Comparison of ENCODE assay signal across 26 mouse cellular contexts in the genomic region with DNA sequence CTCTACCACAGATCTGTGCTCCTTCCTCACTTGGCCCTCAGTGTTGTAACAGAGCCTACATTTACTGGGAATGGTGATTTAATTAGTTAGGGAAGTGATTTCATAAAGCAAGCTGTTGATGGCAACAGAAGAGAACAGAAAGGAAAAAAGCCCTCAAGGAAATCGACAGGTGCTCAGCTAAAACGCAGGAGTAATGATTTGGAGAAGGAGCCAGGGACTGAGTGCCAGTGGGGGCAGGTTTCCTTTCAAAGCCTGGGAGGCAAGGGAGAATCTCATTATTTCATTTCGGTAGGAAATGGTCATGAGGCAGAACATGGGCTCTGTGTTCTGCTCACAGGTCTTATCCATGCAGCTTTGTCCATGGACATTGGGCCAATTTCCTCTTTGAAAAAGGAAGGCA.
DNase-seq lines count a peak whose midpoint lies in the region; TF ChIP-seq lines count a peak whose summit lies in the region.
"Had no signal": no experiment of that assay in that cellular context is flagged by ENCODE, and none has a peak within 500 bp of the region (broad histone marks: within the 10 kb centered on the region; RNA-seq: fewer than 3 reads in every experiment).

No protein-coding gene starts in this region.

- no peak for TF ChIP-seq CTCF in cerebellum, adult 2 months (IDR thresholded peaks at IDR 0.05; ENCODE audit: borderline replicate concordance, insufficient read depth, low read depth, low read length)
- no peak for TF ChIP-seq CTCF in layer of hippocampus, adult 2 months (conservative IDR thresholded peaks at IDR 0.05)

- 32% methylated on average over 3 of the region's 3 CpGs for WGBS in cerebellum, adult 2 months

- H3K27me3 ChIP-seq in cerebellum, adult 2 months (ENCODE audit: control insufficient read depth, insufficient read depth, low read length), result no peaks in the 10 kb centered on the region
- H3K27me3 ChIP-seq: forebrain, embryonic 13.5 days; heart, embryonic 15.5 days; liver, embryonic 12.5 days; midbrain, embryonic 13.5 days had no signal

- H3K4me3 ChIP-seq in cerebellum, adult 2 months (replicated peaks; ENCODE audit: insufficient read depth, low read depth, low read length), result no peak overlapping the region
- H3K4me3 ChIP-seq in layer of hippocampus, adult 2 months, result no peak overlapping the region
- H3K4me3 ChIP-seq: erythroblast, embryonic 14.5 days; forebrain, embryonic 13.5 days; gastrocnemius, adult 2 months; heart, adult 2 months; heart, embryonic 15.5 days; hindbrain, embryonic 12.5 days; liver, embryonic 12.5 days; megakaryocyte, embryonic 14.5 days; midbrain, embryonic 13.5 days had no signal

- TF ChIP-seq POLR2A in cerebellum, adult 2 months (IDR thresholded peaks at IDR 0.05; ENCODE audit: borderline replicate concordance, insufficient read depth, low read length), result no peak

- peak; percentile 20 to 52 for DNase-seq in cerebellum, adult 2 months
- DNase-seq in cerebellum, adult 11 months, result no peak
- no peak for DNase-seq in layer of hippocampus, adult 2 months (ENCODE audit: low spot score in 2 of 2)
- no peak for DNase-seq in layer of hippocampus, adult 9-10 months (ENCODE audit: low spot score)
- peak; percentile 66 for DNase-seq in brain, adult 2 months (ENCODE audit: low read depth, low spot score)
- DNase-seq in cerebellum, postnatal 10 days, result peak; percentile 50 to 51
- no peak for DNase-seq in embryo, embryonic 11 days
- DNase-seq: adrenal gland, postnatal 14 days; gastrocnemius, adult 2 months; gastrocnemius, postnatal 36 days; heart, adult 2 months; kidney, adult 9 months; kidney, postnatal 14 days; left cerebral cortex, postnatal 4 days; liver, postnatal 0 days; lung, postnatal 4 days; thymus, adult 2 months; thymus, postnatal 36 days had no signal

- H3K4me1 ChIP-seq in cerebellum, adult 2 months (ENCODE audit: control insufficient read depth, insufficient read depth, low read length), result peaks cover 4% of the 10 kb centered on the region; the same call in 1 of the 2 replicates
- H3K4me1 ChIP-seq: heart, embryonic 15.5 days; hindbrain, embryonic 12.5 days; liver, embryonic 12.5 days had no signal

- no peak overlapping the region for H3K27ac ChIP-seq in cerebellum, adult 2 months (ENCODE audit: insufficient read depth, low read length)
- peak overlapping the region; percentile 69 for H3K27ac ChIP-seq in layer of hippocampus, adult 2 months
- H3K27ac ChIP-seq: forebrain, embryonic 13.5 days; gastrocnemius, adult 2 months; heart, adult 2 months; heart, embryonic 15.5 days; hindbrain, embryonic 12.5 days; hindbrain, postnatal 0 days; liver, embryonic 12.5 days; midbrain, embryonic 13.5 days had no signal

Comparison
In these comparisons a context has a peak if more than half of its experiments do, and no peak if none do; other contexts are left out.
1. DNase-seq: peak in cerebellum, adult 2 months (2 of 2), brain, adult 2 months (single experiment) and cerebellum, postnatal 10 days (2 of 2); none in cerebellum, adult 11 months (single experiment), layer of hippocampus, adult 2 months (0 of 2), layer of hippocampus, adult 9-10 months (single experiment) and embryo, embryonic 11 days (single experiment).